Mouse (Mus musculus) cerebellum, adult 2 months (tissue): Measurements from ENCODE around the gene Rbms3.

Experiments
- CTCF ChIP-seq: fragments of 200-500 bp; IDR thresholded peaks from 2 replicates; pipeline ENCODE4 v1.5.1; 2011; ENCODE audit warnings: low read depth, mild to moderate bottlenecking, control low read depth, low read length, moderate library complexity, borderline replicate concordance; ENCODE audit not compliant: insufficient read depth
- POLR2A ChIP-seq: fragments of 200-500 bp; IDR thresholded peaks from 2 replicates; pipeline ENCODE4 v1.6.1; 2011; ENCODE audit warnings: low read length, control low read depth, borderline replicate concordance; ENCODE audit not compliant: insufficient read depth

- TF ChIP-seq CTCF: no peak
- TF ChIP-seq POLR2A: no peak
Observed at GRCm38 (mm10) chr9:117404621-117405020, 225.1 kb downstream of the Rbms3 start.
